Mouse (Mus musculus) ES-Bruce4 (cell line): ENCODE measurements around the gene Mars.

Source experiments
- CTCF ChIP-seq: IDR thresholded peaks from one replicate; pipeline ENCODE4 v1.8.1; 2011; ENCODE audit warnings: low read depth, low read length
- POLR2A ChIP-seq: IDR thresholded peaks from one replicate; pipeline ENCODE4 v1.8.1; 2011; ENCODE audit warnings: low read length; ENCODE audit not compliant: insufficient read depth

DNA sequence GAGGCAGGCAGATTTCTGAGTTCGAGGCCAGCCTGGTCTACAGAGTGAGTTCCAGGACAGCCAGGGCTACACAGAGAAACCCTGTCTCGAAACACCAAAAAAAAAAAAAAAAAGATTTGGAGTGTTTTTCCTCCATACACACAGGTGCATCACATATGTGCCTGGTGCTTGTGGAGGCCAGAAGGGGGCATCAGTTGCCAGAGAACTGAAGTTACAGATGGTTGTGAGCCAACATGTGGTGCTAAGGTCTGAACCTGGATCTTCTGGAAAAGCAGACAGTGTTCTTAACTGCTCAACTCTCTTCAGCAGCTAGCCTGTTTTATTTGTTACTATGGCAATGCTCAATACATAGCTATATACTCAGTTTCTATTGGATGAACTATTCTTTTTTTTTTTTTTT lies 31.9 kb downstream of the Mars start:
- TF ChIP-seq CTCF: peak; percentile 16
- TF ChIP-seq POLR2A: no peak
